Mouse (Mus musculus) intestine, postnatal 0 days (tissue): Measurements from ENCODE around the gene Tfe3. TPM values are rescaled to one million over a fixed set of nuclear protein-coding genes. Genes with fewer than 3 reads are reported as not detected.
A peak's percentile ranks its signal among the peaks of the same experiment; 100 is the strongest.

Source experiments
- ATAC-seq: fragments of 200-750 bp; cut with Nextera tagmentation; 2 replicates; pipeline ENCODE4 v1.8.0; 2017; ENCODE audit warnings: mild to moderate bottlenecking, moderate TSS enrichment, moderate library complexity
- H3K27ac ChIP-seq: fragments of 300-500 bp; sonication (generic); 2 replicates; pipeline ENCODE4 v1.5.1; 2014; ENCODE audit warnings: mild to moderate bottlenecking, low read depth, low read length, moderate library complexity
- H3K27me3 ChIP-seq: fragments of 300-500 bp; sonication (generic); replicated peaks from 2 replicates; pipeline ENCODE4 v1.6.1; 2014; ENCODE audit warnings: low read length, mixed read lengths; ENCODE audit not compliant: control insufficient read depth, insufficient read depth
- H3K36me3 ChIP-seq: fragments of 300-500 bp; sonication (generic); 2 replicates; pipeline ENCODE4 v1.6.1; 2014; ENCODE audit warnings: mild to moderate bottlenecking, moderate library complexity; ENCODE audit not compliant: control insufficient read depth, insufficient read depth
- H3K4me1 ChIP-seq: fragments of 300-500 bp; sonication (generic); replicated peaks from 2 replicates; pipeline ENCODE4 v1.6.1; 2014; ENCODE audit warnings: antibody characterized with exemption, low read length, mixed read lengths; ENCODE audit not compliant: control insufficient read depth, insufficient read depth
- H3K4me2 ChIP-seq: fragments of 300-500 bp; sonication (generic); replicated peaks from 2 replicates; pipeline ENCODE4 v1.6.1; 2014; ENCODE audit warnings: low read depth, mild to moderate bottlenecking, moderate library complexity
- H3K4me3 ChIP-seq: fragments of 300-500 bp; sonication (generic); 2 replicates; pipeline ENCODE4 v1.5.1; 2014; ENCODE audit warnings: low read depth, low read length
- H3K9ac ChIP-seq: fragments of 300-500 bp; sonication (generic); 2 replicates; pipeline ENCODE4 v1.6.1; 2014; ENCODE audit warnings: mild to moderate bottlenecking, low read depth, low read length
- H3K9me3 ChIP-seq: fragments of 300-500 bp; sonication (generic); 2 replicates; pipeline ENCODE4 v1.6.1; 2016; ENCODE audit warnings: mixed run types; ENCODE audit not compliant: control insufficient read depth
- CTCF ChIP-seq: sonication (generic); IDR thresholded peaks from 2 replicates; pipeline ENCODE4 v1.5.1; 2016; ENCODE audit warnings: low read depth, mild to moderate bottlenecking, control low read depth, antibody characterized with exemption, moderate library complexity
- WGBS: fragments of 180-500 bp; shearing (Covaris S2); extraction: QIAGEN DNeasy Blood & Tissue Kit; methylation state at CpG from one replicate; pipeline ENCODE4 v1.1.7; 2014; 5-methylcytosine and 5-hydroxymethylcytosine counted together
- polyA plus RNA-seq: library from polyadenylated mRNA; unstranded; fragments of >200 nt; fragmentation: Nextera tagmentation; extraction: Ambion mirVana; gene quantifications from 2 replicates; pipeline ENCODE4 v1.2.1, GENCODE M21; 2015

Gene Tfe3
- polyA plus RNA-seq, 1 experiment from 2014 or later, result 15.3 TPM

- peak overlapping the region; percentile 69 for H3K4me2 ChIP-seq
- ATAC-seq, result no peak
- H3K4me1 ChIP-seq, result no peaks in the 10 kb centered on the region
- H3K36me3 ChIP-seq, result peaks cover 13% of the 10 kb centered on the region; the same call in 1 of the 2 replicates
- WGBS, result 35% methylated on average over 11 of the region's 13 CpGs
- peak overlapping the region; percentile 20; the same call in 1 of the 2 replicates for H3K4me3 ChIP-seq
- TF ChIP-seq CTCF, result no peak
- no peak overlapping the region for H3K9ac ChIP-seq
- no peaks in the 10 kb centered on the region for H3K9me3 ChIP-seq
- H3K27me3 ChIP-seq, result no peaks in the 10 kb centered on the region
- no peak overlapping the region; the same call in 1 of the 2 replicates for H3K27ac ChIP-seq
These were observed 2.9 kb downstream of the Tfe3 start for GRCm38 (mm10) chrX:7765281-7765670.

DNA sequence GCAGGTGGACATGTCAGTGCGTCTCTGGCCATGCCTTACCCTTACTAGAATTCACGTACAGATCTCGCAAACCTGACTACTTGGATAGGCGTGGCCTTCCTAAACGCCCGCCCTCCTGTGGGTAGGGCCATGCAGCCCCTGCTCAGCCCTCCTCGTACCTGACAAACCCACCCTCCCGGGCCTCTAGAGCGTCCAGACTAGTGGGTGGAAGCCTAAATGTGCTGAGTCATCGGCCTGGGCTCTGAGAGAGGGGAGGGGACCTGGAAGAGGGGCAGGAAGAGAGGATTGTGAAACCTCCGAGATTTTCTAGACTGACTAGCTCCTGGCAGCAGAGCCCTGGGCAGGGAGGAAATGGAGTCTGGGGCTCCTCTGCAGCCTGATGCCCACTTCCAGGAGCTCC, 3.4 kb downstream of the Tfe3 start:
- no peaks in the 10 kb centered on the region for H3K4me1 ChIP-seq
- no peaks in the 10 kb centered on the region for H3K27me3 ChIP-seq
- TF ChIP-seq CTCF, result no peak
- ATAC-seq, result peak; percentile 29; the same call in 1 of the 2 replicates
- H3K36me3 ChIP-seq, result peaks cover 18% of the 10 kb centered on the region; the same call in 1 of the 2 replicates
- peak overlapping the region; percentile 20; the same call in 1 of the 2 replicates for H3K4me3 ChIP-seq
- H3K9ac ChIP-seq, result no peak overlapping the region
- WGBS, result 16% methylated on average over 11 of the region's 11 CpGs
- H3K4me2 ChIP-seq, result peak overlapping the region; percentile 69
- no peaks in the 10 kb centered on the region for H3K9me3 ChIP-seq
- H3K27ac ChIP-seq, result no peak overlapping the region; the same call in 1 of the 2 replicates

GRCm38 (mm10) chrX:7769302-7770017, 7.1 kb downstream of the Tfe3 start:
- Histone ChIP-seq H3K9ac (no peak overlapping the region), H3K4me3 (no peak overlapping the region), H3K4me1 (no peaks in the 10 kb centered on the region), H3K9me3 (no peaks in the 10 kb centered on the region), H3K27ac (no peak overlapping the region), H3K27me3 (no peaks in the 10 kb centered on the region), H3K4me2 (no peak overlapping the region), H3K36me3 (peaks cover 31% of the 10 kb centered on the region; the same call in 1 of the 2 replicates)
- no peak for TF ChIP-seq CTCF
- no peak for ATAC-seq
- WGBS, result 91% methylated on average over 7 of the region's 7 CpGs

DNA sequence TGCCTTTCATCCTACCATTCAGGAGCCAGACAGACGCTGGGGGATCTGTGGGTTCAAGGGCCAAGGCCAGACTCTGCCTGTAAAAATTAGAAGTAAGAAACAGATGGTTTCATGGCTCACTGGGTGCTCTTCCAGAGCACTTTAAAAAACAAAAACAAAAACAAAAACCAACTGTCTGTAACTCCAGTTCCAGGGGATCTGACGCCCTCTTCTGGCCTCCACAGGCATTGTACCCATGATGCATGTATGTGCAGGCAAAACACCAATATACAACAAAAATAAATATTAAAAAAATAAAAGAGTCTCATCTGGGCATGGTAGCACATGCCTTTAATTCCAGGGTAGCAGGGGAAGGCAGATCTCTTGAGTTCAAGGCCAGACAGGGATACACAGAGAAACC, 10.4 kb downstream of the Tfe3 start:
- no peak for ATAC-seq
- Histone ChIP-seq H3K27me3 (no peaks in the 10 kb centered on the region), H3K9ac (no peak overlapping the region), H3K4me2 (no peak overlapping the region), H3K4me3 (no peak overlapping the region), H3K27ac (no peak overlapping the region), H3K36me3 (peaks cover 24% of the 10 kb centered on the region; the same call in 1 of the 2 replicates), H3K9me3 (no peaks in the 10 kb centered on the region), H3K4me1 (no peaks in the 10 kb centered on the region)
- WGBS, result 50% methylated on average over 2 of the region's 2 CpGs
- TF ChIP-seq CTCF, result peak; percentile 53

GRCm38 (mm10) chrX:7775501-7776205, 13.3 kb downstream of the Tfe3 start:
- TF ChIP-seq CTCF, result no peak
- no peak overlapping the region for H3K4me3 ChIP-seq
- H3K4me1 ChIP-seq, result no peaks in the 10 kb centered on the region
- no peak overlapping the region for H3K9ac ChIP-seq
- no peaks in the 10 kb centered on the region for H3K9me3 ChIP-seq
- H3K36me3 ChIP-seq, result peaks cover 15% of the 10 kb centered on the region; the same call in 1 of the 2 replicates
- H3K27me3 ChIP-seq, result no peaks in the 10 kb centered on the region
- WGBS, result 74% methylated on average over 9 of the region's 9 CpGs
- no peak overlapping the region for H3K4me2 ChIP-seq
- ATAC-seq, result no peak
- H3K27ac ChIP-seq, result no peak overlapping the region

GRCm38 (mm10) chrX:7776329-7777082, 14.1 kb downstream of the Tfe3 start:
- 49% methylated on average over 8 of the region's 8 CpGs for WGBS
- Histone ChIP-seq H3K36me3 (peaks cover 8% of the 10 kb centered on the region; the same call in 1 of the 2 replicates), H3K27ac (no peak overlapping the region), H3K9me3 (no peaks in the 10 kb centered on the region), H3K4me2 (no peak overlapping the region), H3K9ac (no peak overlapping the region), H3K27me3 (no peaks in the 10 kb centered on the region), H3K4me3 (no peak overlapping the region), H3K4me1 (no peaks in the 10 kb centered on the region)
- TF ChIP-seq CTCF, result peak; percentile 79
- ATAC-seq, result no peak; the same call in 1 of the 2 replicates
